Comparison of ENCODE assay signal across 8 mouse cellular contexts in genomic region chrX:152618464-152618863, GRCm38 (mm10). TPM values are rescaled to one million over a fixed set of nuclear protein-coding genes. Genes with fewer than 3 reads are reported as not detected.
DNase-seq lines count a peak whose midpoint lies in the region; ATAC-seq and TF ChIP-seq lines count a peak whose summit lies in the region.
"Had no signal": no experiment of that assay in that cellular context is flagged by ENCODE, and none has a peak within 500 bp of the region (broad histone marks: within the 10 kb centered on the region; RNA-seq: fewer than 3 reads in every experiment).

No protein-coding gene starts in this region.

- no peaks in the 10 kb centered on the region for H3K9me3 ChIP-seq in kidney, embryonic 14.5 days (ENCODE audit: control insufficient read depth, low read length)
- no peaks in the 10 kb centered on the region for H3K9me3 ChIP-seq in midbrain, postnatal 0 days (ENCODE audit: low read length)

- peak; percentile 7 for DNase-seq in kidney, postnatal 14 days
- peak; percentile 47 for DNase-seq in NIH3T3 (ENCODE audit: low read depth)
- peak; percentile 53 for DNase-seq in embryo, embryonic 11 days
- DNase-seq in layer of hippocampus, adult 18-20 months (ENCODE audit: low spot score in 2 of 2): peak; percentile 5 to 17
- DNase-seq in midbrain, postnatal 0 days (ENCODE audit: low spot score): peak; percentile 76
- no peak for DNase-seq in frontal cortex, postnatal 25 days (ENCODE audit: low spot score in 2 of 2)

- H3K27me3 ChIP-seq in kidney, embryonic 14.5 days (ENCODE audit: control insufficient read depth, insufficient read depth, low read length): no peaks in the 10 kb centered on the region
- H3K27me3 ChIP-seq in midbrain, postnatal 0 days (ENCODE audit: insufficient read depth, low read length): no peaks in the 10 kb centered on the region; the same call in 1 of the 2 replicates

- H3K4me1 ChIP-seq in kidney, embryonic 14.5 days (ENCODE audit: control insufficient read depth, insufficient read depth, low read length): no peaks in the 10 kb centered on the region
- H3K4me1 ChIP-seq in midbrain, postnatal 0 days (ENCODE audit: insufficient read depth, low read length): no peaks in the 10 kb centered on the region

- no peak overlapping the region for H3K9ac ChIP-seq in kidney, embryonic 14.5 days (ENCODE audit: low read depth, low read length)
- no peak overlapping the region for H3K9ac ChIP-seq in midbrain, postnatal 0 days (replicated peaks; ENCODE audit: low read length, poor library complexity, severe bottlenecking)

- H3K27ac ChIP-seq in kidney, embryonic 14.5 days (ENCODE audit: low read depth, low read length): no peak overlapping the region
- no peak overlapping the region for H3K27ac ChIP-seq in midbrain, postnatal 0 days (ENCODE audit: low read depth, low read length)

- no peak for ATAC-seq in kidney, embryonic 14.5 days (ENCODE audit: low FRiP score, low TSS enrichment)
- ATAC-seq in midbrain, postnatal 0 days (ENCODE audit: low FRiP score): no peak; the same call in 1 of the 2 replicates

- H3K36me3 ChIP-seq in kidney, embryonic 14.5 days (ENCODE audit: control insufficient read depth, insufficient read depth, low read length): no peaks in the 10 kb centered on the region
- H3K36me3 ChIP-seq in midbrain, postnatal 0 days (ENCODE audit: insufficient read depth, low read length): 0 out of 2 replicates have a peak, but pooled peaks cover 2% of the 10 kb centered on the region

- peak; percentile 79 for TF ChIP-seq CTCF in midbrain, postnatal 0 days (IDR thresholded peaks at IDR 0.05)

- no peak overlapping the region for H3K4me3 ChIP-seq in kidney, embryonic 14.5 days (ENCODE audit: low read length)
- no peak overlapping the region for H3K4me3 ChIP-seq in midbrain, postnatal 0 days (ENCODE audit: low read depth, low read length)

- 79% methylated on average over 1 of the region's 1 CpGs for WGBS in kidney, embryonic 14.5 days
- WGBS in midbrain, postnatal 0 days: 81% methylated on average over 1 of the region's 1 CpGs

- no peak overlapping the region for H3K4me2 ChIP-seq in kidney, embryonic 14.5 days (replicated peaks; ENCODE audit: low read depth, low read length)
- H3K4me2 ChIP-seq in midbrain, postnatal 0 days (ENCODE audit: low read depth, low read length, poor library complexity, severe bottlenecking): no peak overlapping the region

RNA-seq across cellular contexts. Expression of gene Cldn34a, which starts 55.3 kb away (rescaled TPM):
- not detected in 2 replicates for polyA plus RNA-seq in kidney, embryonic 14.5 days (2014; fragmentation: Nextera tagmentation; extraction: Ambion mirVana)
- not detected for total RNA-seq in layer of hippocampus, adult 18-20 months (2021)
- not detected in 2 replicates for total RNA-seq in midbrain, postnatal 0 days (2014; rRNA removed)
- polyA plus RNA-seq in midbrain, postnatal 0 days (2015; fragmentation: Nextera tagmentation; extraction: Ambion mirVana): not detected in 2 replicates
- total RNA-seq: left cerebral cortex, postnatal 25 days had no signal

Comparison
In these comparisons a context has a peak if more than half of its experiments do, and no peak if none do; other contexts are left out.
1. DNase-seq: peak in kidney, postnatal 14 days (single experiment), NIH3T3 (single experiment), embryo, embryonic 11 days (single experiment), layer of hippocampus, adult 18-20 months (2 of 2) and midbrain, postnatal 0 days (single experiment); none in frontal cortex, postnatal 25 days (0 of 2).